Mouse (Mus musculus): ENCODE results near the gene Pomgnt1. TPM values are rescaled to one million over a fixed set of nuclear protein-coding genes. Genes with fewer than 3 reads are reported as not detected.

Gene Pomgnt1
- polyA plus RNA-seq, 1 experiment from 2014 or later, result 56.6 TPM

DNA sequence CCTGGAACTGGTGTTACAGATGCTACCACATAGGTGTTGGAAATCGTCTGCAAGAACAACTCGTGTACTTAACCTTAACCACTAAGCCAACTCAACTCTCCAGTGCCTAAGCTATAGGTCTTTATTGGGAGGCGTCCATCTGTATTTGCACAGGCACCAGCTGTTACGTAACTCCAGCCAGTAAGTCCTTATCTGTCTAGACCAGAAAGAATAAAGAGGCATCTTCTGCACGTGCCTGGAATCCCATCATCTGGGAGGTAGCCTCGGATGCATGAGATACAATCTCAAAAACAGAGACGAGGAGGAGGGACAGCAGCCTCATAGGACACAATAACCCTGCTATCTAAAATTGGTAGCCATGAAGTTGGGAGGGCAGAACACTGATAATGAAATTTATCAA, 22.7 kb upstream of the Pomgnt1 start:
- Histone ChIP-seq H3K27me3 (no peaks in the 10 kb centered on the region), H3K4me1 (no peaks in the 10 kb centered on the region), H3K36me3 (peaks cover 66% of the 10 kb centered on the region), H3K27ac (no peak overlapping the region), H3K9me3 (no peaks in the 10 kb centered on the region), H3K9ac (no peak overlapping the region), H3K4me2 (no peak overlapping the region), H3K4me3 (no peak overlapping the region)
- no peak for ATAC-seq (ENCODE audit: insufficient number of reproducible peaks, low FRiP score, low TSS enrichment, low read depth)
- 87% methylated on average over 7 of the region's 7 CpGs for WGBS

DNA sequence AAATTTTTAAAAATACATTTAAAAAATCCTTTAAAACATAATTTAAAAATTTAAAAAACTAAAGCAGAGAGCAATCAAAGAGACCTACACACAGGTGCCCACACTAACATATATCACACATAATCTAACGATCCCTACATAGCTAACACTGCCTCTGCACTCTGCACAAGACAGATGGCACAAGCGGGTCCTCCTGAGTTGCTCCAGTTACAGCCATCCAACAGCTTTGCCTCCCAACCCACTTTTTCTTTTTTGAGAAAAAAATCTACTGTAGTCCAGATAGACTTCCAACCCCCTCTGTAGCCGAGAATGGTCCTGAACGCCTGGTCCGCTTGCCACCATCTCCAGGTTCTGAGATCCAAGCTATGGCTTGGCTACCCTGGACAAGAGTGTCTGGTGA, 18.4 kb upstream of the Pomgnt1 start:
- ATAC-seq (ENCODE audit: insufficient number of reproducible peaks, low FRiP score, low TSS enrichment, low read depth), result no peak
- H3K4me3 ChIP-seq, result no peak overlapping the region
- no peaks in the 10 kb centered on the region for H3K9me3 ChIP-seq
- H3K27ac ChIP-seq, result no peak overlapping the region
- no peaks in the 10 kb centered on the region for H3K4me1 ChIP-seq
- H3K27me3 ChIP-seq, result no peaks in the 10 kb centered on the region
- no peak overlapping the region for H3K9ac ChIP-seq
- H3K4me2 ChIP-seq, result no peak overlapping the region
- H3K36me3 ChIP-seq, result peaks cover 26% of the 10 kb centered on the region
- WGBS, result 95% methylated on average over 5 of the region's 5 CpGs

GRCm38 (mm10) chr4:116110695-116111094, 12.9 kb upstream of the Pomgnt1 start:
- Histone ChIP-seq H3K4me1 (no peaks in the 10 kb centered on the region), H3K36me3 (peaks cover 10% of the 10 kb centered on the region; the same call in 1 of the 2 replicates), H3K4me2 (no peak overlapping the region), H3K4me3 (no peak overlapping the region), H3K27me3 (no peaks in the 10 kb centered on the region), H3K9ac (no peak overlapping the region), H3K27ac (no peak overlapping the region), H3K9me3 (no peaks in the 10 kb centered on the region)
- 95% methylated on average over 6 of the region's 6 CpGs for WGBS
- ATAC-seq (ENCODE audit: insufficient number of reproducible peaks, low FRiP score, low TSS enrichment, low read depth), result no peak

GRCm38 (mm10) chr4:116111486-116111885, 12.2 kb upstream of the Pomgnt1 start:
- H3K36me3 ChIP-seq, result peaks cover 10% of the 10 kb centered on the region; the same call in 1 of the 2 replicates
- no peak overlapping the region for H3K4me2 ChIP-seq
- WGBS, result 80% methylated on average over 2 of the region's 2 CpGs

GRCm38 (mm10) chr4:116122762-116123161, 878 bp upstream of the Pomgnt1 start:
- WGBS, result 3% methylated on average over 1 of the region's 1 CpGs
- H3K4me3 ChIP-seq, result peak overlapping the region; percentile 47
- peak overlapping the region; percentile 58 for H3K4me2 ChIP-seq
- H3K9me3 ChIP-seq, result no peaks in the 10 kb centered on the region
- no peak overlapping the region for H3K27ac ChIP-seq
- ATAC-seq (ENCODE audit: insufficient number of reproducible peaks, low FRiP score, low TSS enrichment, low read depth), result no peak
- H3K9ac ChIP-seq, result peak overlapping the region; percentile 35
- H3K4me1 ChIP-seq, result peaks cover 11% of the 10 kb centered on the region
- no peaks in the 10 kb centered on the region for H3K27me3 ChIP-seq
- H3K36me3 ChIP-seq, result no peaks in the 10 kb centered on the region; the same call in 1 of the 2 replicates

More at GRCm38 (mm10) chr4:116111486-116111885, 12.2 kb upstream of the Pomgnt1 start:
- Histone ChIP-seq H3K4me3 (no peak overlapping the region), H3K27ac (no peak overlapping the region), H3K4me1 (no peaks in the 10 kb centered on the region), H3K9ac (no peak overlapping the region), H3K27me3 (no peaks in the 10 kb centered on the region), H3K9me3 (no peaks in the 10 kb centered on the region)
- no peak for ATAC-seq (ENCODE audit: insufficient number of reproducible peaks, low FRiP score, low TSS enrichment, low read depth)

DNA sequence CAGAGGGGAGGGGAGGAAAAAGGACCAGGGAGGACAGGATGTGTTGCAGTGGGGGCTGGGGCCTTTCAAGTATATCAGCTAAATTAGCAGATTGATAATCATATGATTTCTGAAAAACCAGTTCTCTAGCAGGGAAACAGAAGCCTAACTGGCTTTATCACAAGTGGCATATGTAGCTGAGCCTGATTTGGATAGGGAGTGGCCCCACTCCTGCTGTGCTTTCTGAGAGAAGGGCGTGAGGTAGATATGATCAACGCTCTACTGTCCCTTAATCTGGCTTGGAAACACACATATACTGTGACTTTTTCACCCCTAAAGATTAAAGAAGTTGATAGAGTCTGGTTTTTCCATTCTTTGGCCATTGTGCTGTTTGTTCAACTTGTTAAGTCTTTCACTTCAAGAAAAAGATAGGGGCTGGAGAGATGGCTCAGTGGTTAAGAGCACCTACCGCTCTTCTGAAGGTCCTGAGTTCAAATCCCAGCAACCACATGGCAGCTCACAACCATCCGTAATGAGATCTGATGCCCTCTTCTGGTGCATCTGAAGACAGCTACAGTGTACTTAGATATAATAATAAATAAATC, 2.3 kb downstream of the Pomgnt1 start:
- Histone ChIP-seq H3K27ac (no peak overlapping the region), H3K9me3 (no peaks in the 10 kb centered on the region), H3K4me3 (no peak overlapping the region), H3K4me2 (no peak overlapping the region), H3K4me1 (peaks cover 11% of the 10 kb centered on the region), H3K9ac (no peak overlapping the region), H3K36me3 (no peaks in the 10 kb centered on the region), H3K27me3 (no peaks in the 10 kb centered on the region)
- WGBS, result 88% methylated on average over 4 of the region's 4 CpGs
- no peak for ATAC-seq (ENCODE audit: insufficient number of reproducible peaks, low FRiP score, low TSS enrichment, low read depth)

GRCm38 (mm10) chr4:116127956-116128355, 4.3 kb downstream of the Pomgnt1 start:
- no peak for ATAC-seq (ENCODE audit: insufficient number of reproducible peaks, low FRiP score, low TSS enrichment, low read depth)
- 81% methylated on average over 6 of the region's 6 CpGs for WGBS
- no peaks in the 10 kb centered on the region for H3K27me3 ChIP-seq
- H3K36me3 ChIP-seq, result no peaks in the 10 kb centered on the region
- H3K4me1 ChIP-seq, result peaks cover 8% of the 10 kb centered on the region
- H3K9ac ChIP-seq, result no peak overlapping the region
- H3K4me3 ChIP-seq, result no peak overlapping the region
- H3K4me2 ChIP-seq, result no peak overlapping the region
- no peak overlapping the region for H3K27ac ChIP-seq
- no peaks in the 10 kb centered on the region for H3K9me3 ChIP-seq

- Histone ChIP-seq H3K27ac (no peak overlapping the region), H3K4me1 (no peaks in the 10 kb centered on the region), H3K9ac (no peak overlapping the region), H3K9me3 (no peaks in the 10 kb centered on the region), H3K4me3 (no peak overlapping the region), H3K4me2 (no peak overlapping the region), H3K27me3 (no peaks in the 10 kb centered on the region), H3K36me3 (peaks cover 8% of the 10 kb centered on the region; the same call in 1 of the 2 replicates)
- WGBS, result 66% methylated on average over 4 of the region's 4 CpGs
- no peak for ATAC-seq (ENCODE audit: insufficient number of reproducible peaks, low FRiP score, low TSS enrichment, low read depth)
These were observed 9.5 kb downstream of the Pomgnt1 start for GRCm38 (mm10) chr4:116133126-116133525.

GRCm38 (mm10) chr4:116134990-116135389, 11.3 kb downstream of the Pomgnt1 start:
- Histone ChIP-seq H3K4me1 (no peaks in the 10 kb centered on the region), H3K4me2 (no peak overlapping the region), H3K4me3 (no peak overlapping the region), H3K9me3 (no peaks in the 10 kb centered on the region), H3K27me3 (no peaks in the 10 kb centered on the region), H3K27ac (no peak overlapping the region), H3K36me3 (peaks cover 8% of the 10 kb centered on the region; the same call in 1 of the 2 replicates), H3K9ac (no peak overlapping the region)
- no peak for ATAC-seq (ENCODE audit: insufficient number of reproducible peaks, low FRiP score, low TSS enrichment, low read depth)
- 23% methylated on average over 2 of the region's 2 CpGs for WGBS

DNA sequence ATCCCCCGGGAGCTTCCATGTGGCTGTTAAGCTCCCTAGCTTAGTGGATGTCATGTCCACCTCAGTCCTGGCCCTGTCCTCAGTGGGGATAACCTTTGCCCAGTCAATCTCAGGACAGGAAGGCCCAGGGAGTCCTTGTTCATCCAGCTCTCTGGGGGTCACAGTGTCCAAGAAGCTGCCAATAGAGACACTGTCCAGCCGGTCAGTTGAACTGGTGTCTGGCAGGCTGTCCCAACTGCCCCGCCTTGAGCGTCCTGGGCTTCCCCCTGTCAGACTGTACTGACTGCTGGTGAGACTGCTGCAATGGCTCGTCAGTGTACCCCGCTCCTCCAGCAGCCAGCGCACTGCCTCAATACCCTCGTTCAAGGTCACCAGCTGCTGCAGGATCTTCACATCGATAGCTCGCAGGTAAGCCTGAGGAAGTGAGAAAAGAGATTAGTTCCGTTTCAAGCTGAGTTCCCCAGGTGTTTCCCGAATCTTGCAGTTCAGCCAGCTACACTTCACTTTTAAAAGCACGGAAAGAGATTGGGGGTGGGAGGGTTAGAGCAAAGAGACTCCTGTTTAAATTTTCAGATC, 13.9 kb downstream of the Pomgnt1 start:
- no peak for ATAC-seq (ENCODE audit: insufficient number of reproducible peaks, low FRiP score, low TSS enrichment, low read depth)
- no peak overlapping the region for H3K4me2 ChIP-seq
- no peak overlapping the region for H3K27ac ChIP-seq
- no peaks in the 10 kb centered on the region for H3K27me3 ChIP-seq
- H3K9ac ChIP-seq, result no peak overlapping the region
- peaks cover 8% of the 10 kb centered on the region; the same call in 1 of the 2 replicates for H3K36me3 ChIP-seq
- no peaks in the 10 kb centered on the region for H3K9me3 ChIP-seq
- H3K4me3 ChIP-seq, result no peak overlapping the region
- WGBS, result 54% methylated on average over 13 of the region's 13 CpGs
- no peaks in the 10 kb centered on the region for H3K4me1 ChIP-seq

DNA sequence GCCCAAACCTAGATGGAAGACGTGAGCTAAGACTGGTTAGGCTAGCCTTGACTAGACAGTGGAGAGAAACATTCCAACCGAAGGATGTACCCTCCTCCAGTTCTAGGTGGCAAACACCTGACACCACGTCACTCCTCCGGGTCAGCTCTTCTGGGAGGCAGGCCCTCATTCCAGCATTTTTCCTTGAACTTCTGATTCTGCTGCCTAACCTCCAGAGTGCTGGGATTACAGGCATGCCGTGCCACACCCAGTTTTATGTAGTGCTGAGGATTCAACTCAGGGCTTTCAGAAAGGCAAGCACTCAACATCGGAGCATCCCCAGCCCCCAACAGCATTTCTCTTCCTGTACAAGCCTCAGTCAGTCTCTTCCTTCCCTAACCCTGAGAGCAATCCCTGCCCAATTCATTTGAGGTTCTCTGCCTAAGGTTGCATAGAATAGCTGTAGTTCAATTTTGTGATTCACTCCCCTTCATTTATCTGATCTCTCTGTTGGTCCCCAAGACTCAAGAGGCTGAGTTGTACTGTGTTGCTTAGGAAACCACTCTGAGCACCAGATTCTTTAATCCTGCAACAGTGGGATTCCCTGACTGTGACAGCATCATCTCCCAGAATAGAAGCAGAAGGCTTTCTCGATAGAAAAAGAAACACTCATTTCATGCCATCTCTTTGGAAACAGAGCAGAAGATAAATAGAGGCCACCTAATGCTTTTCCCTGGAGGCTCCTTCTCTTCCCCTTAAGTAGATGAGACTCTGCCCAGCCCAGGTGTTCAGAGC, 17.3 kb downstream of the Pomgnt1 start:
- Histone ChIP-seq H3K36me3 (peaks cover 8% of the 10 kb centered on the region; the same call in 1 of the 2 replicates), H3K27ac (no peak overlapping the region), H3K4me3 (no peak overlapping the region), H3K4me1 (peaks cover 16% of the 10 kb centered on the region), H3K27me3 (no peaks in the 10 kb centered on the region), H3K9me3 (no peaks in the 10 kb centered on the region), H3K4me2 (no peak overlapping the region), H3K9ac (no peak overlapping the region)
- 84% methylated on average over 7 of the region's 7 CpGs for WGBS
- no peak for ATAC-seq (ENCODE audit: insufficient number of reproducible peaks, low FRiP score, low TSS enrichment, low read depth)

DNA sequence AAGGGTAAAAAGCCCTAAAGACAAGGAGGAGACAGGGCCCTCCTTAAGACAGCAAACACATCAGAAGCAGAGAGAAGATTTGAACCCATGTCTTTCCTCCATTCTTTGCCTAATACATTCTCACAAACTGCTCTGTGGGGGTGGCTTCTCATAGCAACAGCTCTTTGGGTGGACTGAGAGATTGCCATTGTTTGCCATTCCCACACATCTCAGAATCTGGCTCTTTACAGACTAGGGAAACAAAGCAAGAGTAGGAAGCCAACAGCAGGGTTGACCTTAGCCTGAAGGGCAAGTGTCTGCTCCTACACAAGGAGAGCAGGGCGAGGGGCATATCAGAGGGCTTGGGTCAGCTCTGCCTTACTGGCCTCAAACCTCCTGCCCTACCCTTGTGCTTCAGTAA, 18.1 kb downstream of the Pomgnt1 start:
- H3K27me3 ChIP-seq, result no peaks in the 10 kb centered on the region
- WGBS, result 82% methylated on average over 1 of the region's 1 CpGs
- H3K9ac ChIP-seq, result no peak overlapping the region
- no peak for ATAC-seq (ENCODE audit: insufficient number of reproducible peaks, low FRiP score, low TSS enrichment, low read depth)
- peaks cover 16% of the 10 kb centered on the region for H3K4me1 ChIP-seq
- H3K4me2 ChIP-seq, result no peak overlapping the region
- H3K9me3 ChIP-seq, result no peaks in the 10 kb centered on the region
- H3K27ac ChIP-seq, result no peak overlapping the region
- no peak overlapping the region for H3K4me3 ChIP-seq
- H3K36me3 ChIP-seq, result 0 out of 2 replicates have a peak, but pooled peaks cover 4% of the 10 kb centered on the region

Measured in limb, embryonic 15.5 days (tissue).